Mouse (Mus musculus) hindbrain, postnatal 0 days (tissue): ENCODE results near the gene Rab33a. TPM values are rescaled to one million over a fixed set of nuclear protein-coding genes. Genes with fewer than 3 reads are reported as not detected.

Experiments used
- ATAC-seq: fragments of 200-750 bp; cut with Nextera tagmentation; 2 replicates; pipeline ENCODE4 v1.8.0; 2017; ENCODE audit warnings: mild to moderate bottlenecking, moderate TSS enrichment, moderate library complexity
- DNase-seq: peaks from one replicate; pipeline ENCODE4 v3.0.0-alpha.2; 2015; ENCODE audit warnings: low spot score
- H3K27ac ChIP-seq: fragments of 300-500 bp; sonication (generic); 2 replicates; pipeline ENCODE4 v1.5.1; 2014; ENCODE audit warnings: mild to moderate bottlenecking
- H3K27me3 ChIP-seq: fragments of 300-500 bp; sonication (generic); 2 replicates; pipeline ENCODE4 v1.6.1; 2014; ENCODE audit warnings: low read length, mixed read lengths; ENCODE audit not compliant: insufficient read depth
- H3K36me3 ChIP-seq: fragments of 300-500 bp; sonication (generic); 2 replicates; pipeline ENCODE4 v1.6.1; 2014; ENCODE audit warnings: low read length, mixed read lengths; ENCODE audit not compliant: insufficient read depth
- H3K4me1 ChIP-seq: fragments of 300-500 bp; sonication (generic); 2 replicates; pipeline ENCODE4 v1.6.1; 2014; ENCODE audit warnings: antibody characterized with exemption, low read length, mixed read lengths; ENCODE audit not compliant: insufficient read depth
- H3K4me2 ChIP-seq: fragments of 300-500 bp; sonication (generic); 2 replicates; pipeline ENCODE4 v1.6.1; 2014; ENCODE audit warnings: low read depth, mild to moderate bottlenecking, low read length, moderate library complexity, mixed read lengths
- H3K4me3 ChIP-seq: fragments of 300-500 bp; sonication (generic); 2 replicates; pipeline ENCODE4 v1.5.1; 2014; ENCODE audit warnings: low read length
- H3K9ac ChIP-seq: fragments of 300-500 bp; sonication (generic); replicated peaks from 2 replicates; pipeline ENCODE4 v1.6.1; 2014; ENCODE audit warnings: mild to moderate bottlenecking, low read length, moderate library complexity, mixed read lengths
- H3K9me3 ChIP-seq: fragments of 300-500 bp; sonication (generic); 2 replicates; pipeline ENCODE4 v1.6.1; 2016; ENCODE audit warnings: low read length, mixed read lengths
- CTCF ChIP-seq: IDR thresholded peaks from 2 replicates; pipeline ENCODE4 v1.5.1; 2016; ENCODE audit warnings: antibody characterized with exemption, control low read depth, low read depth
- WGBS: fragments of 180-500 bp; shearing (Covaris S2); extraction: QIAGEN DNeasy Blood & Tissue Kit; methylation state at CpG from one replicate; pipeline ENCODE4 v1.1.7; 2014; 5-methylcytosine and 5-hydroxymethylcytosine counted together
- polyA plus RNA-seq: library from polyadenylated mRNA; unstranded; fragments of >200 nt; fragmentation: Nextera tagmentation; extraction: Ambion mirVana; gene quantifications from 2 replicates; pipeline ENCODE4 v1.2.1, GENCODE M21; 2015
- total RNA-seq: library from RNA; depleted of rRNA; stranded (reverse); fragments of >200 nt; gene quantifications from 2 replicates; pipeline ENCODE4 v1.2.3, GENCODE M21; 2014; rRNA removed

Rab33a gene
- total and polyA plus RNA-seq, 2 experiments from 2014 or later, result 43.8 to 70.3 TPM

- no peak overlapping the region for H3K4me2 ChIP-seq
- peak; percentile 86 for TF ChIP-seq CTCF
- no peaks in the 10 kb centered on the region for H3K27me3 ChIP-seq
- DNase-seq (peak; percentile 85), ATAC-seq (peak; percentile 68)
- no peak overlapping the region for H3K9ac ChIP-seq
- H3K4me1 ChIP-seq, result no peaks in the 10 kb centered on the region
- H3K36me3 ChIP-seq, result no peaks in the 10 kb centered on the region
- no peak overlapping the region for H3K4me3 ChIP-seq
- 32% methylated on average over 3 of the region's 3 CpGs for WGBS
- H3K9me3 ChIP-seq, result no peaks in the 10 kb centered on the region
- H3K27ac ChIP-seq, result no peak overlapping the region
These were observed 13.1 kb downstream of the Rab33a start for GRCm38 (mm10) chrX:48532175-48532574.

Other genes with a start within 250 kb of the Rab33a start
- 7.8 and 8.5 TPM in 2 replicates for gene Bcorl1, start 177.9 kb upstream of the Rab33a start, total RNA-seq
- gene Bcorl1, start 177.9 kb upstream of the Rab33a start, polyA plus RNA-seq, result 3.3 and 4.0 TPM in 2 replicates
- gene Elf4, start 56.2 kb upstream of the Rab33a start, total RNA-seq, result 0.78 and 1.5 TPM in 2 replicates
- gene Elf4, start 56.2 kb upstream of the Rab33a start, polyA plus RNA-seq, result 0.32 and 0.34 TPM in 2 replicates
- 7.2 and 10.7 TPM in 2 replicates for gene Aifm1, start 5.7 kb upstream of the Rab33a start, total RNA-seq
- gene Aifm1, start 5.7 kb upstream of the Rab33a start, polyA plus RNA-seq, result 32.9 and 34.6 TPM in 2 replicates
- 15.7 and 19.4 TPM in 2 replicates for gene Zfp280c, start 75.2 kb downstream of the Rab33a start, total RNA-seq
- gene Zfp280c, start 75.2 kb downstream of the Rab33a start, polyA plus RNA-seq, result 7.7 and 9.2 TPM in 2 replicates
- gene Slc25a14, start 104.1 kb downstream of the Rab33a start, total RNA-seq, result 12.1 and 18.1 TPM in 2 replicates
- 40.6 and 41.3 TPM in 2 replicates for gene Slc25a14, start 104.1 kb downstream of the Rab33a start, polyA plus RNA-seq
- gene Gpr119, start 155.2 kb downstream of the Rab33a start, total RNA-seq, result not detected in 2 replicates
- gene Gpr119, start 155.2 kb downstream of the Rab33a start, polyA plus RNA-seq, result not detected in 2 replicates
- gene Rbmx2, start 175.7 kb downstream of the Rab33a start, total RNA-seq, result 4.9 and 6.0 TPM in 2 replicates
- 23.7 and 28.2 TPM in 2 replicates for gene Rbmx2, start 175.7 kb downstream of the Rab33a start, polyA plus RNA-seq